Mouse (Mus musculus) testis, postnatal 10 days (tissue): ENCODE results near the gene Rab33b.

Experiments used
- DNase-seq: peaks from one replicate; pipeline ENCODE4 v3.0.0; 2021; ENCODE audit warnings: low spot score

The Rab33b gene

GRCm38 (mm10) chr3:51511983-51512382 lies 28.3 kb downstream of the Rab33b start:
- DNase-seq: no peak

- no peak for DNase-seq
Observed at GRCm38 (mm10) chr3:51517467-51517866, 33.7 kb downstream of the Rab33b start.

GRCm38 (mm10) chr3:51517878-51518762 lies 34.4 kb downstream of the Rab33b start:
- no peak for DNase-seq

GRCm38 (mm10) chr3:51518763-51519121 lies 35.0 kb downstream of the Rab33b start:
- DNase-seq: no peak

GRCm38 (mm10) chr3:51521262-51521661 lies 37.5 kb downstream of the Rab33b start:
- DNase-seq: no peak

- DNase-seq: no peak
Observed at GRCm38 (mm10) chr3:51525186-51525785, 41.6 kb downstream of the Rab33b start.

- DNase-seq: no peak
Observed at GRCm38 (mm10) chr3:51526891-51527290, 43.2 kb downstream of the Rab33b start.

GRCm38 (mm10) chr3:51531473-51532281 lies 48.0 kb downstream of the Rab33b start:
- peak; percentile 71 for DNase-seq

GRCm38 (mm10) chr3:51532282-51532620 lies 48.5 kb downstream of the Rab33b start:
- DNase-seq: no peak

- no peak for DNase-seq
Observed at GRCm38 (mm10) chr3:51533573-51533972, 49.9 kb downstream of the Rab33b start.

GRCm38 (mm10) chr3:51534013-51534412 lies 50.3 kb downstream of the Rab33b start:
- DNase-seq: no peak

- DNase-seq: peak; percentile 90
Observed at GRCm38 (mm10) chr3:51539567-51540408, 56.1 kb downstream of the Rab33b start.

- DNase-seq: no peak
Observed at GRCm38 (mm10) chr3:51540659-51541058, 56.9 kb downstream of the Rab33b start.

GRCm38 (mm10) chr3:51544442-51545128 lies 60.9 kb downstream of the Rab33b start:
- no peak for DNase-seq
